Mouse (Mus musculus) layer of hippocampus, postnatal 10 days (tissue): ENCODE results near the gene Arhgap42. TPM values are rescaled to one million over a fixed set of nuclear protein-coding genes. Genes with fewer than 3 reads are reported as not detected.

Experiments
- DNase-seq, 2 experiments: peaks; one replicate each; pipeline ENCODE4 v3.0.0; 2021; ENCODE audit warnings: low spot score in 2 of 2
- total RNA-seq, 2 experiments: library from RNA; stranded (reverse); gene quantifications; 2 replicates each; pipeline ENCODE4 v1.2.3; 2021

Arhgap42 gene
- total RNA-seq, 2 experiments from 2014 or later: 12.6 to 15.6 TPM

DNA sequence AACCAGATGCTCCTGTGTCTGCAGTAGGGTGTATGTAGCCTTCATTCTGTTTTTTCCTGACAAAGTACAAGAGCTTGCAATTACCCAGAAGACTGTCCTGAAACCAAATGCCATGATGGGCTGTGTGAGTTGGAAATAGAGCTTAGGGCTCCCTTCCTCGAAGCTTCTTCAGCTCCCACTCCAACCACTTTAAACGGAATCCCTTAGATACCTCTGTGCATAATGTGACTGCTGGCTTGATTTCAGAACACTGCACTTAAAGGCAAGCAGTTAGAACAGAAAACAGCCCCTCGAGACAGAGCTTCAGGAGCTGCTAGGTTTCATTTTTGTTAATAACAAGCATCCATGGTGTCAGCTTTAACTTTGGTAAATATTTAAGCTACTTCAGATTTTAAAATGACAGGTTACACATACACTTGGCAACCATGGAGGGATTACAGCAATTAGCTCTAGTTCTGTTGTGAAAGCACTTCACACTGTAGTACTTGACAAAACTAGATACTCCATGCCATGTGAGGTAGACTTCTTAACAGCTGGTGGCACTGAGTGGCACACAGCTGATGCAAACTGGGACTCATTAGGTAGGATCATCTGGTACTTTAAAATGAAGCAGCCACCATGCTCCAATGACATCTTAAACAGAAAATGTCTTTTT, 201.8 kb downstream of the Arhgap42 start:
- no peak for DNase-seq

DNA sequence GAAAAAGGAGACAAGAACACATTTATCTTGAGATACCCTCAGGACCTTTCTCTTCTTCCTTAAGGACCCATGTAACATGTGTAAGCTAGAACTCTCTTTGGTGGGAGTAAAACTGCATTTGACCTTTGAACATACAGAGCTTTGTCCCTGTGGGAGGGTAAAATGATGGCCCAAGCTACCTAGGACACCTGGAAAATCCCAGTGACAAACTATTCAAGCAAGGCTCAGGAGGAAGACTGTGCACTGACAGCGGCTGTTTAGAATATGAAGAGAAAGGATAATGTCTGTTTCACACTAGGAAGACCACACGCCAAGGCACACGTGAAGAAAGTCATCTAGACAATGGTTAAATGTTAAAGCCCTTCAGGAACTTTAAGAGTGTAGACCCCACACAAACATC, 211.0 kb downstream of the Arhgap42 start:
- no peak for DNase-seq

DNA sequence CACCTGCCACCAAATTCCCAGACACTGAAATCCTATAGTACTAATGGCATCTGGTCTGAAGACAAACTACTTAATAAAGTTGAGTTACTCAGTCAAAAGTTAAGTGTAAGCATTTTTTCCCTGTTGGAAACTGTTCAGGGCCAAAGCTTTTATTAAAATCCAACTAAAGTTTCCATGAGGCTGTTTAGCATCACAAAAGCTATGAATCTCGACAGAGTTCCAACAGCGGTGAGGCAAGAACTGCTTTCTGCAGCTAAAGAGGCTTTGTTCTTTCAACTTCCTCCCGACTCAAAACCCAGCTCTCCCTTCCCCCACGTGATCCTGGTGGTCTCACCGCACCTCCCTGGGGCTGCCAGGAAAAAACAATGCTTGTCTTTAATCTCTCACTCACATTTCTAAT, 211.5 kb downstream of the Arhgap42 start:
- DNase-seq: no peak

DNA sequence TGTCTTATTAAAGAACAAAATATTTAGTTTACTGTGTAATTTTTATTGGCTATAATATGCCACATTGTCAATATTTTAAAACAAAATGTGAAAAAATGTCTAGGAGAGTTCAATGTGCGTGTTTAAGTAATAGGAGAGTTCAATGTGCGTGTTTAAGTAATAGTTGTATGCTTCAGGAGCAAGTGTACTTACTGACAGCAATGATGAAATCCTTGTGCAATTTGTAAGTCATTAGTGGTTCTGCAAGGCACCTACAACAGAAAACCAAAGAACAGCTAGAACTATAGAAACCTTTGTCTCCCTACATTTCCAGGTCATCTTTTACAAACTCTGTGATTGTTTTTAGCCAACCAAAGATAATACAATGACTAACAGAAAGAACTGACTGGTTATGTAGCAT, 223.8 kb downstream of the Arhgap42 start:
- no peak for DNase-seq

DNA sequence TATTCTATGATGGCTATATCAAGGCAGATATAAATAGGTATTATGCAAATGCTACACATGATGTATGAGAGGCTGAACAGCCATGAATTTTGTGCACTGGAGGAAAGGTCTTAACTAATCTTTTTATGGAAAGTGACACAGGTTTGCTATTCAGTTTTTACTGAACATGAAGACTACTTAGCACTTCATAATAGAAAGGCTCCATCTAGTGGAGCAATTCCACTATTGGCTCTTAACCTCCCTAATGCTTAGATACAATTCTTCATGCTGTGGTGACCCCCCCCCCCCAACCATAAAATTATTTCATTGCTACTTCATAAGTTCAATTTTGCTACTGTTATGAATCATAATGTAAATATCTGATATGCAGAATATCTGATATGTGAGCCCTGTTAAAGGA, 237.7 kb downstream of the Arhgap42 start:
- DNase-seq: no peak

DNA sequence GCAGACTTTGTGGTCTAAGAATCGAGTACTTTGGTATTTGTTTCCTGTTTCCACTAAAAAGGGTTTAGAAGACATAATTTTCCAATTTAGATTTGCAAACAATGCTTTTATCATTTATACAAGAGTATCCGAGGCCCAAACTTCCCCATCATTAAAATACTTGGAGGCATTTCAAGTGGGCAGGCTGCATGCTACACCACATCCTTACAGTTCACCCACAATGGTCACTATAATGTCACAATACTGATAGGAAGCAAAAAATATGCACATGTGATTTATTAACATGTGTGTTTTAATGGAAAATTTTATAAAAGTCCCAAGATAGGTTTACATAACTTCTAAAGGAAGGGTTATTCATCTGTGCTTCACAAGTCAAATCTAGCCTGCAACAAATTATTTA, 242.4 kb downstream of the Arhgap42 start:
- no peak for DNase-seq

DNA sequence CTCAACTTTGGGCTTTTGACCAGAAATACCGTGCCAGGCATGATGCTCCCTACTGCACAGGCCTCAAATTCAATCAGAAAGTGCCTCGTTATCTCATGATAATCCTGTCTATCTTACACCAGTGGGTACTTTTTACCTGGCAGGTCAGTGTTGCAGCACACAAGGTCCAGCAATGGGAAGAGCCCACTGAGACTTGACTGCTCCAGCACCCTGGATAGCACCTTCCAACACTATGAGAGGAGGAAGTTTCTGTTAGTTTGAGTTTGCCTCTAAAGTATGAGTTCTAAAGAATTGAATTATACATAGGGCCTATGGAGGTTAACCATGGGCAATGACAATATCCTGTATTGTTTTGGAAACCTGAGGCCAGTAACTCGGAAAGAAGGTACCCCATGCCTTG, 256.6 kb downstream of the Arhgap42 start:
- no peak for DNase-seq

DNA sequence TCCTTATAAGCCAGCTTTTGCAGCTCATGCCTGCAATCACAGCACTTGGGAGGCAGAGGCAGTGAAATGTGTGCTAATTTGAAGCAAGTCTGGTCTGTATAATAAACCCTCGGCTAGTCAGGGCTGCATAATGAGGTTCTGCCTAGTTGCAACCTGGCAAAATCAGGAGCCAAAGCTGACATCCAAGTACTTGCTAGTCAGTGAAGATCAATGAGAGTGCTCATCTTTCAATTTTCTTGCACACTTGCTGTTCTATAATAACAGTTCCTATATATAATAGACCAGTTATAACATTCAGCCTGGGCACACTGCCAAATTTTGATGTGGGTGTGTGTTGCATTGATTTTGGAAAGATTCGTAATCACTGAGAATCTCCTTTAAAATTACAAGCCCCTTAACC, 261.1 kb downstream of the Arhgap42 start:
- no peak for DNase-seq

DNA sequence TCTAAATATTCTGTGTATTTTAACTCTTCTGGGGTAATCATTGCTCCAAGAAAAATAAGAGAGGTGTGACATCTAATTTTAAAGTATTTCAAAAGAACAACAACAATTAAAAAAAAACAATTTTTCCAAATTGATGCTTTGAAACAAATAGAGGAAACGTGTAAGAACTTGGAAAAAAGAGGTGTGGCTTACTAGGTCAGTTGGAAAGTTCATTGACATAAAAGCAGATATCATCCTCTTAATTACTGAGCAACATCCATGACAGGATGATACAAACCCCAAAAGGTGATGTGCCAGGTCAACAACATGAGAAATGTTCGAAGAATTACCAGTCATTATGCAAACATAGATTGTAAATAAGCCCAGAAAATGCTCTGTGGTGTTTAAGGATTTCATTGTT, 267.4 kb downstream of the Arhgap42 start, which contains the start of gene Gm16485:
TSS of gene Gm16485 (plus strand) at position 301 of the 400 bp plus-strand sequence.
- no peak for DNase-seq

DNA sequence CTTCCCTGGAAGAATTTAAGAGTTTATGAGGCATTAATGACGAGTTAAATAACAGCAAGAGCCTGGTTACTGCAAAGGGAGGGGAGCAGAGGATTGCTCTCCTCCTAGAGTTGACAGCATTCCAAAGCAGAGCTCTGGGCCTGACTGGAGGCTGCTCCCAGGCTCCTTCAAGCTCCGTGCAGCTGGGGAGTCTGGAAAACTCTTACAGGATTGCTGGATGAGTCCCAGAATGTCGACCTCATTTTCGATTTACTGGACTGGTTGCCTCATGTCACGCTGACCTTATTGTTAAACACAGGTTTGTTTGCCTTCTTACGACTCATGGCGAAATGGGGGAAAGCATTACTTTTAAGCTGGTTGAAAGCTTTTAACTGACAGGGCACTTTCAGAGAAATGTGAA, 268.7 kb downstream of the Arhgap42 start:
- no peak for DNase-seq

DNA sequence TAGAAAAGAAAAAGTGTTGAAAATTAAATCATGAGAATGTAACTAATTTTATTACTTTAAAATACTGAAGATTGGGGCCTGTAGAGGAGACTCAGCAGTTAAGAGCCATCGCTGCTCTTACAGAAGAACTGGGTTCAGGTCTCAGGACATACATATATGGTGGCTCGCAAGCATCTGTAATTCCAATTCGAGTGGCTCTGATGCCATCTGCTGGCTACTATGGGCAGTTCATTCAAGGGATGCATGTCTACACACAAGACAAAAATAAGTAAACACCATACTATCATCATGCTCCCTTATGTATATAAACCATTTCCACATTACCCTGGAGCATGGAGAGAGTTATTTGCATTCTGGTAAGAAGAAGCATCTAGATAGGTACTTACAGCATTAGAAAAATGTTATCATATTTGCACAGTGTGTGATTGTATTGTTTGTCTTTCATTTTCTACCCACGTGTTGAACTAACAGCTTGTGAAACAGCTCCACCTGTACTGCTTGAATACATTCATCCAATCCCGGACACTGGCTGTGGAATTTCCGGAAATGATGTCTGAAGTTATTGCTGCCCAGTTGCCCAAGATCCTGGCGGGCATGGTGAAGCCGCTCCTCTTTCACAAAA, 274.3 kb downstream of the Arhgap42 start:
- DNase-seq: peak; percentile 28 to 41

DNA sequence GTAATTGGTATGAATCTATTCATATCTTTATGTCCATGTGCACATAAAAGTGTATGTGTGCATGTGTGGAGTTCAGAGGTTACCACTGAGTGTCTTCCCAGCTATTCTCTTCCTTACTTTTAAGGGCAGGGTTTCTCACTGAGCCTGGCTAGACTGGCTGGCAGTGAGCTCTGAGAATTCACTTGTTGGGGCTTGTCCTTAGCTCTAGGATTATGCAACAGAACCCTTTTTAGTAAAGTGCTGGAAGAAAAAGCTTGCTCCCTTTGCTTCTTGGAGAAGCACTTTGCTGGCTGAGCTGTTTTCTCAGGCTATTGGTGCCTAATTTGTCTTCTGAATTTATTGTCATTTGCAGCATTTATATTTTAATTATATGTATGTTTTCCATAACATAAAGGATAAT, 285.6 kb downstream of the Arhgap42 start:
- no peak for DNase-seq
